Mouse (Mus musculus) megakaryocyte, embryonic 14.5 days (primary cell): ENCODE results near the gene Myo15b.

Experiments used
- FLI1 ChIP-seq: IDR thresholded peaks from 2 replicates; pipeline ENCODE4 v1.6.1; 2012; ENCODE audit warnings: low read length, inconsistent platforms, mixed read lengths
- GATA1 ChIP-seq: IDR thresholded peaks from 3 replicates; pipeline ENCODE4 v1.6.1; 2012; ENCODE audit warnings: mixed read lengths, low read length, inconsistent platforms, borderline replicate concordance

DNA sequence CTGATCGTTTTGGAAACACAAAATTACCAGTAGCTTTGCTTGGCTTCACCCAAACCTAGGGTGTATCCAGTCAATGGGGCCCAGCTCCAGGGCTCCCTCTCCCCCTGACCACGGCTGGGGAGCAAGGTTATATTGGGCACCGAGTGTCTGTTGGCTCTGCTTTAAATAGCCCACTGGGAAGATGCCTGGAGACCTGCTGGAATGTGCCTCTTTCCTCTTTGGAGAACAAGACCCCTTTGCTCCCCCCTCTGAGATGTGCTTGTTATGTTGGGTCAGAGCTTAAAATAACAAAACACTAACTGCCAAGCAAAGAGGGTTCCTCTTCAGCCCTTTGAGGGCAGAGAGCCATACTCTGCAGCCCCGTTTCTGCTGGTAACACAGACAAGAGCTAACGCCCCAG lies 44.0 kb downstream of the Myo15b start:
- TF ChIP-seq GATA1 (no peak), FLI1 (no peak)
